Mouse (Mus musculus) layer of hippocampus, postnatal 25 days (tissue): ENCODE measurements around the gene Gm14151. TPM values are rescaled to one million over a fixed set of nuclear protein-coding genes. Genes with fewer than 3 reads are reported as not detected.
A peak's percentile ranks its signal among the peaks of the same experiment; 100 is the strongest.
"Not testable (repeated sequence)": the region's sequence is repeated elsewhere in the genome, so short reads cannot be mapped to it uniquely, and the experiment has no call there.

ENCODE experiments used
- DNase-seq, 2 experiments: peaks; one replicate each; pipeline ENCODE4 v3.0.0; 2022; ENCODE audit warnings: mixed read lengths in 2 of 2, low spot score in 1 of 2; ENCODE audit errors: extremely low spot score in 1 of 2
- total RNA-seq, 2 experiments: library from RNA; stranded (reverse); gene quantifications; 2 replicates each; pipeline ENCODE4 v1.2.3; 2021

Gene Gm14151
- not detected for total RNA-seq

- not testable (repeated sequence) for DNase-seq
Observed at GRCm38 (mm10) chr2:151092250-151092649, at the start of gene Gm14151. Gene Gm14151, minus strand, starts transcription at chr2:151092350.

- not testable (repeated sequence) for DNase-seq
Observed at GRCm38 (mm10) chr2:151097945-151098344, 5.8 kb upstream of the Gm14151 start, which contains the start of gene Gm14147. Gene Gm14147, plus strand, starts transcription at chr2:151098245.

- DNase-seq, result no peak
Observed at GRCm38 (mm10) chr2:151056637-151057036, 35.5 kb downstream of the Gm14151 start.

DNA sequence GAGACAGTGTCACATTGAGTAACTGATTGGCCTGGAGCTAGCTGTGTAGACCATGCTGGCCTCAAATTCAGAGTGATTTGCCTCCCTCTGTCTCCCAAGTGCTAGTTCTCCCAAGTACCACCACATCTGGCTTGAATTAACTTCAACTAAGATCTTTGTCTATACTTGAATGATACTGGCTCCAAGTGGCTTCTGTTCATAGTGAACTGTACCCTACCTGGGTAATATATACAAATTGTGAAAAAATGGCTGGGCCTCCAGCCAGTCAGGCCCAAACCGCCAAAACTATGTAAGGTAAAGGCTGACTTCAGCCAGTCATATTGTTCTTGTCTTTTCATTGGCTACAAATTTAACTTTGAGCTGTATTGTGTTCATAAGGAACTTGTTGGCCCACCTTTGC lies 51.7 kb downstream of the Gm14151 start:
- no peak for DNase-seq

DNA sequence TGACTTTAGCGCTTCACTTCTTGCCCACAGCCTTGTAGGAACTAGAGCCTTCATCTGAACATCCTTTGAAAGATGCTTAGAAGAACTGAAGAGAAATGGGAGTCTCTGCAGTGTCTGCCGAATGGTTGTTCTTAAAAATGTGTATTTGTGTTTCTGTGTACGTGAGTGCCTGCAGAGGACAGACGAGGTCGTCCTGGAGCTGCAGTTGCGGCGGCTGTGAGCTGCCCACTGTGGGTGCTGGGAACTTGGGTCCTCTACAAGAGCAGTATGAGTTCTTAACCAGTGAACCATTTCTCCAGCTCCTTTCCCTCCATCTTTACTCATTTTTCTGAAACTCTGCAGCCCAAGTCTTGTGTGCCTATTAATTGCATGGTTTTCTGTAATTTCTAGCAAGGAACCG lies 52.4 kb downstream of the Gm14151 start:
- no peak for DNase-seq

DNA sequence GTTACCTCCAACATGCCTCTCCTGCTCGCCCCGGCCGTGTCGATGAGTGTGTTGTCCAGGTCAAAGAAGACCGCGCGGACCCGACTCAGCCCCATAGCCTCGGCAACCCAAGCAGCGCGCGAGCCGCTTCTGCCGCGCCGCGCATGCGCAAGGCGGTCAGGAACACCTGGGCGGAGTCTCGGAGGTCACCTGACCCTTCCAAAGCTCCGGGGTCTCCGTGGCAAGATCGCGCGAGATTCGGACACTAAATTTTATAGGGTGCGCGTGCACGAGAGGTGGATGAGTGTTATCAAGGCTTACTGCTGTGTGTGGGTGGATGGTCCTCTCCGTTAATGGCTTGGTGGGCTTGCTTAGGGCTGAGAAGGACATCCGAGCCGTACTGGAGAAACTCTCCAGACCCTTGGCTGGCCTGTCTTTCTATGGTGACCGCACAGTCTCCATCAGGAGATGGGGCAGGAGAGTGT lies 52.9 kb downstream of the Gm14151 start, which contains the start of the genes Ninl and Nanp:
Gene Ninl, minus strand, starts transcription at position 151 of the 464 bp plus-strand sequence.
Gene Nanp, minus strand, starts transcription at position 167 of the 464 bp plus-strand sequence.
- peak; percentile 81 to 82 for DNase-seq

DNA sequence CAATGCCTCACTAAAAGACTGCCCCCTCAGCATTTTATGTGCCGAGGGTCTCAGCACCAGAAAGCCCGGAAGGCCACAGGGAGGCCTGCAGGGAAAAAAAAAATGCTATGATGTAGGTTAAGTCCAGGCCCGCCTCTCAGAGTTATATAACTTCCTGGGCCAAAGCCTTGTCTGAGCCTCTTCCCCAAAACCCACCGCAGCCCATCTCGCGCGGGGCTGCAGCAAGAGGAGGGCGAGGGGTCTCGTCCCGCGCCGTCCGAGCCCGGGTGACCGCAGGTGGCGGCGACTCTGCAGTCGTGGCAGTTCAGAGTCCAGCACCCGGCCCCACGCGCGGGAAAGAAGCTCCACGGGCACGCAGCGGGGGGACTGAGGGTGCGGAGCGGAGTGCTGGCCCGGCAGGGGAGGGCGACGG lies 53.3 kb downstream of the Gm14151 start:
- DNase-seq, result peak in 1 of 2 experiments; percentile 12

DNA sequence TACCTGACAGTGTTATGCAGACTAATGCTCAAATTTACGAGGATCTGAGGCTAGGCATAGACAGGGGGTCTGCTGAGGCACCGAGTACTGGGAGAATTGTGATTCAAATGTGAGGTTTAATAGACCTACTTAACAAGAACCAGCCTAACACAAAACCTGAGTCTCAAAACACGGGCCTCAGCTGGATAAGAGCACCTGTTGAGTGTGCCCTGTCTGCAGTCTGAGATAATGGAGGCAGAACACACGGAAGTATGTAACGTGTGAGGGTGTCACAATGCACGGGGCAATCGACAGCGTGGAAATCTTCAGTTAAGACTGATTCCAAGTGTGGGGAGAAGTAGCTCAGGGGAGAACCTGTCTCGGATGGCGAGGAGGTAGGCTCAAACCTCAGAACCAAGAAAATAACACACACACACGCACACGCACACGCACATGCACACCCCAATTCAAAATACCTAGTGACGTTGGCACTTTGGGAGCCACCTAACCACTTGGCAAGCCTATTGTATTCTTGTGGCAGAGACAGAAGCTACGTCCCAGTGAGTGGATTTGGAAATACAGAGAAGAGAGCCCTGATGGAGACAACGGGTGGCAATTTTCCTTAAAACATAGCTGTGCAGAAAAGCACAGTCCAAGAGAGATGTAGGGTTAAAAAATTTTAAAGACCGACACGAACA lies 54.1 kb downstream of the Gm14151 start:
- DNase-seq, result no peak

GRCm38 (mm10) chr2:151037292-151037691 lies 54.9 kb downstream of the Gm14151 start:
- DNase-seq, result no peak

Other genes with a start within 250 kb of the Gm14151 start
- gene Abhd12, start 187.6 kb downstream of the Gm14151 start, total RNA-seq, result 100 to 1,000 TPM; 296 to 326 TPM
- 1 to 10 TPM; 2.7 to 2.9 TPM for gene Gins1, start 186.9 kb downstream of the Gm14151 start, total RNA-seq
- 1 to 10 TPM; 4.0 to 7.3 TPM for gene Ninl, start 53.0 kb downstream of the Gm14151 start, total RNA-seq
- 10 to 100 TPM; 23.5 to 23.6 TPM for gene Nanp, start 53.0 kb downstream of the Gm14151 start, total RNA-seq
- gene Gm14147, start 5.9 kb upstream of the Gm14151 start, total RNA-seq, result not detected